Mouse (Mus musculus): Measurements from ENCODE around the gene Orm2. TPM values are rescaled to one million over a fixed set of nuclear protein-coding genes. Genes with fewer than 3 reads are reported as not detected.

Gene Orm2
- polyA plus RNA-seq, 1 experiment from 2014 or later = not detected

Other genes with a start within 250 kb of the Orm2 start
- 736 and 748 TPM in 2 replicates for gene Ambp, start 207.7 kb upstream of the Orm2 start, polyA plus RNA-seq (2014; fragmentation: Nextera tagmentation; extraction: Ambion mirVana)
- gene Kif12, start 190.3 kb upstream of the Orm2 start, polyA plus RNA-seq (2014; fragmentation: Nextera tagmentation; extraction: Ambion mirVana) = 7.9 and 9.0 TPM in 2 replicates
- 5.0 and 6.4 TPM in 2 replicates for gene Col27a1, start 148.4 kb upstream of the Orm2 start, polyA plus RNA-seq (2014; fragmentation: Nextera tagmentation; extraction: Ambion mirVana)
- not detected in 2 replicates for gene Orm1, start 17.9 kb upstream of the Orm2 start, polyA plus RNA-seq (2014; fragmentation: Nextera tagmentation; extraction: Ambion mirVana)
- not detected in 2 replicates for gene Orm3, start 6.3 kb upstream of the Orm2 start, polyA plus RNA-seq (2014; fragmentation: Nextera tagmentation; extraction: Ambion mirVana)
- 8.8 and 8.9 TPM in 2 replicates for gene Akna, start 40.9 kb downstream of the Orm2 start, polyA plus RNA-seq (2014; fragmentation: Nextera tagmentation; extraction: Ambion mirVana)
- gene Whrn, start 133.5 kb downstream of the Orm2 start, polyA plus RNA-seq (2014; fragmentation: Nextera tagmentation; extraction: Ambion mirVana) = 2.0 and 2.4 TPM in 2 replicates
- 191 and 204 TPM in 2 replicates for gene Atp6v1g1, start 182.3 kb downstream of the Orm2 start, polyA plus RNA-seq (2014; fragmentation: Nextera tagmentation; extraction: Ambion mirVana)
- gene Tmem268, start 196.3 kb downstream of the Orm2 start, polyA plus RNA-seq (2014; fragmentation: Nextera tagmentation; extraction: Ambion mirVana) = 9.0 and 10.2 TPM in 2 replicates
- not detected in 2 replicates for gene Gm11213, start 242.8 kb downstream of the Orm2 start, polyA plus RNA-seq (2014; fragmentation: Nextera tagmentation; extraction: Ambion mirVana)